Mouse (Mus musculus) forebrain, embryonic 13.5 days (tissue): ENCODE data around the gene Hypk. TPM values are rescaled to one million over a fixed set of nuclear protein-coding genes. Genes with fewer than 3 reads are reported as not detected.

Experiments used
- microRNA-seq: library from miRNA; unstranded; fragments of <30 nt; microRNA quantifications from one replicate; pipeline ENCODE4, GENCODE M21; 2016
- polyA plus RNA-seq: library from polyadenylated mRNA; unstranded; fragments of >200 nt; fragmentation: Nextera tagmentation; extraction: Ambion mirVana; gene quantifications from 2 replicates; pipeline ENCODE4 v1.2.1, GENCODE M21; 2015

Hypk gene
- polyA plus RNA-seq, 1 experiment from 2014 or later = 122 TPM

Small RNA genes within 50 kb of the gene (microRNA-seq; reads per million reads assigned to microRNA genes)
- gene Gm22953 = not detected

Other genes with a start within 250 kb of the Hypk start
- gene Trp53bp1, start 181.9 kb upstream of the Hypk start, polyA plus RNA-seq = 179 and 204 TPM in 2 replicates
- 13.2 and 14.7 TPM in 2 replicates for gene Map1a, start 163.7 kb upstream of the Hypk start, polyA plus RNA-seq
- gene Ppip5k1, start 97.9 kb upstream of the Hypk start, polyA plus RNA-seq = 14.0 and 15.5 TPM in 2 replicates
- 11.3 and 11.9 TPM in 2 replicates for gene Ckmt1, start 95.6 kb upstream of the Hypk start, polyA plus RNA-seq
- gene Strc, start 66.1 kb upstream of the Hypk start, polyA plus RNA-seq = not detected in 2 replicates
- 320 and 349 TPM in 2 replicates for gene Pdia3, start 39.5 kb upstream of the Hypk start, polyA plus RNA-seq
- 3.8 and 5.1 TPM in 2 replicates for gene Catsper2, start 39.5 kb upstream of the Hypk start, polyA plus RNA-seq
- 1.7 and 2.1 TPM in 2 replicates for gene Ell3, start 9.0 kb upstream of the Hypk start, polyA plus RNA-seq
- gene Serf2, start 4.1 kb upstream of the Hypk start, polyA plus RNA-seq = 420 and 494 TPM in 2 replicates
- gene Serinc4, start 3.5 kb downstream of the Hypk start, polyA plus RNA-seq = 0.90 and 0.92 TPM in 2 replicates
- 70.7 and 71.7 TPM in 2 replicates for gene Mfap1b, start 20.8 kb downstream of the Hypk start, polyA plus RNA-seq
- gene Mfap1a, start 53.4 kb downstream of the Hypk start, polyA plus RNA-seq = 33.4 and 35.1 TPM in 2 replicates
- gene Wdr76, start 53.4 kb downstream of the Hypk start, polyA plus RNA-seq = 11.6 and 13.5 TPM in 2 replicates